Mouse (Mus musculus) kidney, adult 11 months (tissue): ENCODE measurements around the gene Ctsh.

ENCODE experiments used
- DNase-seq: peaks from one replicate; pipeline ENCODE4 v3.0.0; 2022

Ctsh gene

DNA sequence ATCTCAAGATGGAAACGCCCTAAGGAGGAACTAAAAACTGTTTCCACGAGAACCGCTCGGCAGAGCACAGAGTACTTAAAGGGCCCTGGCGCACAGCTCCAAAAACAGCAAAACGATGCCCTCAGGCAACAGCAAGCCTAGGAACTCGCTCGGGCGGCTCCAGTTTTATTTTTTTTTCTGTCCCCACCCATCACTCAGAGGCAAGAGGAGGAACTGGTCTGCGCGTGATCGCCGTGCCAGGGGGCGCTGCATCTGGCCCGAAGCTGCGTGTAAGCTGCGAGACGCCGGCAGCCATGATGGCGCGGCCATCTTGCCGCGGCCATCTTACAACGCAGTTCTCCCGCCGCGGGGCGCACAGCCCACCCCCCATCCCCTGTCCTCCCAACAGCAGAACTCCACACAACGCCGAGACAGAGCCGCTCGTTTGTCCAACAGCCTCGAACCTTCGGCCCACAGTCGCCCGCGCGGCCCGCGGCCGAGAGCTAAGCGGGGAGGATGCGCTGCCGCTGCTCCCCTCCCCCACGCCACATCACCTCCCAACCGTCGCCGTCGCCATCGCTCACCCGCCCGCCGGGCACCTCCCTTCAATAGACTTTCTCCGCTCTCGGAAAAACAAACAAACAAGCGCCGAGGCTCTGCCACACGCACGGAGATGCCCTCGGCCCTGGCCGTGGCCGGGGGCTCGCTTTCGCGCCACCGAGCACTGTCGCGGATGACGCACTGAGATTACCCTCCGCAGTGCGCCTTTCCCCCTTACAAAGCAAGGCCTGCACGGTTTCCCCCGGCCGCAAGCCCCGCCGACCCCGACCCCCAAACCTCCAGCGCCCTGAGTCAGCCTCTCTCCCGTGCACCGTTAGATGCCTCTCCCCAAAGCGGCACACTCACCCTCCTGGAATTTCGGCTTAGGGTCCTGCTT, 60.0 kb downstream of the Ctsh start:
- DNase-seq: peak; percentile 93

DNA sequence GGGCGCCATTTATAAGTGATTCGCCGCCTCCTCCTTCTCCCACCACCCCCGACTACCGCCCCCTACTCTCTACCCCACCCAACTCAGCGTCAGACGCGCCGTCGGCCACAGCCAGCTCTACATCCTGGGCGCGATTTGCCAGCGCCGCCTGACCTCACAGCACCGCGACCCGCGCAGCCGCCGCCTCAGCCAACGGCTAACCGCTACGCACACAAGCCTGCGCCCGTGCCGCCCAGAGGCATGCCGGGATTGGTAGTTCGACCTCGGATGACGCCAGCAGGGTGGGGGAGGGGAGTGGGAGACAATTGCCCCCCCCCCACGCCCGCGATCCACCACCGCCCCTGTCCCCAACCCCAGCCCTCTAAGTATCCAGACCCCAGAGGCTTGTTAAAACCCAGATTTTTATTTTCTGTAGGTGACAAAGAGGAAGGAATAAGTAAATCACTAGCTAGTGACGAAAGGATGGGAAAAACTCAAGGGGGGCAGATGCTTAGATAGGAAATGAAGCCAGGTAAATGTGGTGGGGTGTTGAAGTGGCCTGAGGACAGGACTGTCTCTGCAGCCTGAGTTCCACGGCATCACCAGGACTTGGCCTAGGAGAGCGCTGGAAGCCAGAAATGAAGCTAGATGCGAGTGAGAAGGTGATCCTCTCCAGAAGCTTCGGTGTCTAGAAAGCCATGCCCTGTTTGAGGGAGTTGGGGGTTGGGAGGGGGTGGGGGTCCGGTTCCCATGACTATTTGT, 60.8 kb downstream of the Ctsh start, which contains the start of gene Morf4l1:
Gene Morf4l1 (minus strand): TSS at position 208 of the 741 bp plus-strand sequence.
- peak; percentile 97 for DNase-seq

DNA sequence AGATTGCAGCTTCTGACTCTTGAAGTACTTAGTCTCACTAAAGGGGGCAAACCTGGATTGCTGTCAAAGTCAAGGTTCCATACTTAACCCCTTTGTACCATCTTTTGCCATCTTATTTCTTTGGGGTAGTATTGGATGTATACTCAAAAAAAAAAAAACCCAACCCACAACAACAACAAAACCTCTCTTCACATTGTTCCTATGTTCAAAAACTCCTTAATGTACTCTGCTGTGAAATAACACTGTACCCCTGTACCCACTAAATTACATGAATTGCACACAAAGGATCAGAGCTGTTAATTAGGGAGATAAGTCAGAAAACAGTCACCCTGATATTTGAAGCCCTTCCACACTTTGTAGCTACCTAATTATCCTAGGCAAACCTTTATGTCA, 61.4 kb downstream of the Ctsh start:
- no peak for DNase-seq

DNA sequence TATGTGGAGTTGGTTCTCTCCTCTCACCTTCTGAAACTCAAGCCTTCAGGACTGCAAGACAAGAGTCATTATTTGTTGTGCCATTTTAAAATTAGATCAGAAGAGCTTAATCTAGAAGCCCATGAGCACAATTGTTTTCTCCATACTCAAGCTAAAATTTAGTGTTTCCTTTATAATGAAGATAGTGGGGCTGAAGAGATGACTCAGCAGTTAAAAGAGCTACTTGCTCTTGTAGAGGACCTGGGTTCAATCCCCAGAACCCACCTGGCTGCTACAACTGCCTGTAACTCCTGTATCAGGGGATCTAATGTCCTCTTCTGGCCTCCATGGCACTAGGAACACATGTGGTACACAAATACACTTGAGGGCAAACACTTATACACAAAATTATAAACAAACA, 63.3 kb downstream of the Ctsh start:
- no peak for DNase-seq

DNA sequence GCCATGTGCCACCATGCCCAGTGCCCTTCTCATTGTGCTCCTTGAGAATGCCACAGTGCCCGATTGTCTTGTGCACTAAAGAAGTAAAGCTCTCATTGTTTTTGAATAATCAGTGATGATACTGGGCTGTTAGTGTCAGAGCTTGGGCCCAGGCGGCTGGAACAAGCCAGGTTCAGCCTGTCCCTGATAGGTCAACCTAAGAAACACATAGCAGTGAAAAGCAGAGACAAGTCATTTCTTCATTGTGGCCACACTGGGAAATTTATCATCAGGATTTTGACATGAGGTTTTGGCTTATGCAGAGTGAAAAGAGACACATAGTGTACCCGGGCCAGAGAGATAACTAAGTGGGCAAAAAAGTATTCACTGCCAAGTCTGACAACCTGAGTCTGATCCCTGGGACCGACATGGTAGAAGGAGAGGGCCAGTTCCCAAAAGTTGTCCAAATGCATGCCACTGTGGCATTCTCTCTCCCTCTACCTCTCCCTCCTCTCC, 68.3 kb downstream of the Ctsh start:
- DNase-seq: no peak

DNA sequence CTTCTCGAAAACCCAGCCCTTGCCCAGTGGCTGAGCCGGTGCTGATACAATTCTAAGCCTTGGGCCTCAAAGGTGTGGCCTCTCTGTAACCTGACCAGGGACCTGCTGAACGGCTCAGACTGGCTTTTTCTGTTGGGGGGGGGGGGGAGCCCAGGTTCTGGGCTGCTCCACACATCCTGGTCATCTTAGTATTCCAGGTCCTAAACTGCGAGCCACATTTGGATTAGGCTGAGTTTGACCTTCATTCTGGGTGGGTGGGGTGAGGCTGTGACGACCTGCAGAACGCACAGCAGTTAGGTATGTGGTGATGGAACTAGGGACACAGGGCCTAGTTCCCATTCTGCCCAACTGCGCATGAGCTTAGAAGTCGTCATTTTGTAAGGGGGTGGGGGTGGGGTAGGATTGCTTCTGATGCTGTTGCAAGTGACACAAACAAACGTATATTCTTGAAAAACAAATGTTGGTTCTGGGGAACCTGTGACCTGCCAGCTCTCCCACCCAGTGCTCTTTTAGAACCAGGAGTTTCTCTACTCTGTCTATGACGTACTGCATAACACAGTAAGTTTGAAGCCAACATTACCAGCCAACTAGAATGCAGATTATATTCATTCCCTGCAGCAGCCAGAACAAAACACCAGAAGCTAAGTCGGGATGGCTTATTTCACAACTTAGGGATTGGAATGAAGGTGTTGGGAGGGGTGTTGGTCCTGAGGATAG, 70.4 kb downstream of the Ctsh start:
- no peak for DNase-seq

DNA sequence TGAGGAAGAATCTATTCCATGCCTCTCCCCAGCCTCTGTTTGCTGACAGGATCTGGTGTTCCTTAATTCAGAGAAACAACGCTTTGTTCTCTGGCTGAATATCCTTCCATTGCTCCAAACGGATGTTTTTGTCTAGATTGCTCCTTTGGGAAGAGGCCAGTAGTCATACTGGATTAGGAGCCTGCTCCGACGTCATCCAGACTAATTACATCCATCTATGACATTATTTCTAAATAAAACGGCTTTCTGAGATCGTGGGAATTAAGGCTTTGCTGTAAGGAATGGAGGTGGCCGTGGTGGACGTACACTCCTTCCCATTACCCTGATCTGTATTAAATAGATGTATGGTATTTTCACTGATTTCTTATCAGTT, 70.9 kb downstream of the Ctsh start:
- no peak for DNase-seq
